Mouse (Mus musculus) layer of hippocampus, adult 8-10 months (tissue): ENCODE results near the gene Zbtb33. TPM values are rescaled to one million over a fixed set of nuclear protein-coding genes. Genes with fewer than 3 reads are reported as not detected.
A peak's percentile ranks its signal among the peaks of the same experiment; 100 is the strongest.

Experiments used
- DNase-seq, 2 experiments: peaks; one replicate each; pipeline ENCODE4 v3.0.0; 2022; ENCODE audit warnings: low spot score in 2 of 2
- total RNA-seq, 4 experiments: library from RNA; stranded (reverse); gene quantifications; 2 replicates each; pipeline ENCODE4 v1.2.4; 2022

The Zbtb33 gene
- 10 to 100 TPM; 21.5 to 27.4 (median 24.7) TPM for total RNA-seq

DNA sequence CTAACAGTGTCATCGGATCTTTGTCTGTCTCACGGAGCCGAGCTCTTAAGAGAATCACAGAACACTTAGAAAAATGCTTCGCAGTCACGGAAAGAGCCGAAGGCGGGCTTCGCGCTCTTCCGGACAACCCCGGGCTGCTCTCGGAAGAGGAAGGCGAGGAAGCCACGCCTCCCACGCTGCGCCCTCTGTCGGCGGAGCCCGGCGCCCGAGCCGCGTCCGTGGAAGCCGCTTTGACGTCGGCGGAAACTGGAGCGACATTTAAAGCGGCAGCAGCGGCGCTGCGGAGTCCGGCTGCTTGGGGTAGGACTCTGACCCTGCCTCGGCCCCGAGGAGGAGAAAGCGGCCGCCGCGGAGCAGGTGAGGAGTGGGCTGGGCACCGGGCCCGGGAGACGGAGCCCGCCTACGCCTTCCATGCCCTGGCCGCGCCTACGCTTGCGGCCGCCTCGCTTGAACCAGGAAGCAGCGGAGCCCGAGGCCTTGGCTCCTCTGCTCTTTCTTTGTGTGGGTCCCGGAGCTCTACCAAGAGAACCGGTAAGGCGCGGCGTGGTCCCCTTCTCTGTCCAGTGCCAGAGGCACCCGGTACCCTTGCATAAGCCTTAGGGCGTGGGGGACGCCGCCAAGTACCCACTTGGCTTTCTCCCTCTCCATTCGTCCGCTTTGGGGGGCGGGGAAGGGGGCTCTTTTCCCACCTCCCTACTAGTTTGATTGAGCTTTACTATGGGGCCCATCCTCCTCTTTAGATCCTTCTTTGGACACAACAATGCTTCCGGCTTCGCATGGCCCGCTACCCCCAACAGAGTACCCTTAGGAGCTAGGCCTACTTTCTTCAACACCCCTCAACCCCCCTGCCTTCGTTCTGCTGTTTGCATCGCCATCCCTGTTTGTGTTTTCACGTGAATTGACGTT is at the start of gene Zbtb33:
Zbtb33 (plus strand) TSS at position 242 of the 906 bp plus-strand sequence.
- peak; percentile 66 to 82 for DNase-seq

DNA sequence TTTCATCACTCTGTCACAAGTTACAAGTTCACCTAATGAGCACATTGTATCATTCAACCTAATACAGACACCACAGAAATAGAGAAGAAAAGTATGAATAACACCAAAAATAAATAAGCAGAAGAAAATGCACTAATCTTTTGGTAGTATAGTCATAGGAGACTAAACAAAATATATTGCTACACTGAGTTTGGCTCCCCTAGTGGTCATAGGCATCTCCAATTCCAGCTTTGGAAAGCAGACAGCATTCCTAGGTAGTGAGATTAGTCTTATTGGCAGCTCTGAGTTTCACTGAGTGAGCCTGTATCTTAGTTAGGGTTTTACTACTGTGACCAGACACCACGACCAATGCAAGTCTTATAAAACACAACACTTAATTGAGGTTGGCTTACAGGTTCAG is 30.5 kb upstream of the Zbtb33 start:
- no peak for DNase-seq

DNA sequence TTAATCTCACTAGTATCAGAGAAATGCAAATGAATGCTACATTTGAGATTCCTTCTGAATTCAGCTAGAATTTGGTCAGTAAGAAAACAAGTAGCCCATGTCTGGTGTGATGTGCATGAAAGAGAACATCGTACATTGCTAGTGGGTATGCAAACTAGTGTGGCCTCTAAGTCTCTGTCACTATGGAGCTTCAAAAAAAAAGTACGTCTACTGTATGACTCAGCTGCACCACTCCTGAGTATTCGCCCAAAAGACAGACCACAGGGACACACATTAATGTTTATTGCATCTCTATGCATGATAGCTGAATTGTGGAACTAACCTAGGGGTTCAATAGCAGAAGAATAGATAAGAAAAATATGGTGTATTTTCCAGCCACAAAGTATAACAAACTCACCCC is 24.3 kb upstream of the Zbtb33 start:
- DNase-seq, result no peak

DNA sequence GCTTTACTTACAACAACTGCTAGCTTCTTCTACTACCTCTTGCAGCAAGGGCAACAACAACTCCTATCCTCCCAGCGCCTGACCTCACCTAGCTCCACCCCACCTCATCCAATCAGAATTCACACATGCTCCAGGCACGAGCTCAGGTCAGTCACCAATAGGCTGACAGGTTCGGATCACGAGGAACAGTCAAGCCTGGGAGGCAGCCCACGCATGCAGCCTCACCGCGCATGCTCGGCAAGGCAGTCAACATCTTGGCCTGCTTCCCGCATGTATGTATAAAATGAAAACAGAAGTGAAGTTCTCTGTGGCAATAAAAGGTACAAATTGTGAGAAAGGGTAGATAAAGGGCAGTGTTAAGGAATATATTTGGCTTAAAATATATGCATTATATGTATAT is 23.5 kb upstream of the Zbtb33 start:
- DNase-seq, result no peak

DNA sequence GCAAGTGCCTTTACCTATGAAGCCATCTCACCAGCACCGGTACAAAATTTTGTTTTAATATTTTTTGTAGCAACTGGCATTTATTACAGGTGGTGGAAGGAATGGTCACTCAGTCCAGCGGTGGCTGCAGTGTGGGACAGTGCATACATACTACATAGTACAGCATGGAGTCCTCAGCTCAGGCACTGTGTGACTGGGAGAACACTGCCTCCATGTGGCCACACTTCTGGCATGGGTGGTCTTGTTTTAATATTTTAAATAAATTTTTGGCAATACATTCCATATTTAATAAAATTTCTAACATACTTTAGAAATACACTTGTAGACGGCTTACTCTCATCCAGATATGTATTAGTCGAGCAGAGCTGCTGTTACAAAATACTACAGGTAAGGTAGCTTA is 23.0 kb upstream of the Zbtb33 start:
- no peak for DNase-seq

DNA sequence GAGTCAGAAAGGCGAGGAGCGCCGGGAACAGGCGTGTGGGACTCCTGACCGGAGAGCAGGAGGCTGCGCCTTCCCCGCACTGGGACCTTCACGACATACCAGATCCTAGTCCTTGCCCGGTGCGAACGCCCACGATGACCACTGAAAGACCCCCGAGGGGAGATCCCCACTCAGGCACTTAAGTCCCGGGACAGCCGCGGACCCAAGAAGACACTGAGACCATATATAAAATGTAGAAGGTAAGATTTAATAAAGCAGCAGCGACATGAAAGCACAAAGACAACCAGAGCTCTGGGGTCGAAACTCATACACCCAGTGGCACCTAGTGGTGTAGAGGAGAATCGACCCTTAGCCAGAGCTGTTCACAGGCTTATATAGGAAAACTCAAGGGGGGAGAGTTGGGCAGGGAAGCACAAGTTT is 9.7 kb upstream of the Zbtb33 start:
- DNase-seq, result peak in 1 of 2 experiments; percentile 18

DNA sequence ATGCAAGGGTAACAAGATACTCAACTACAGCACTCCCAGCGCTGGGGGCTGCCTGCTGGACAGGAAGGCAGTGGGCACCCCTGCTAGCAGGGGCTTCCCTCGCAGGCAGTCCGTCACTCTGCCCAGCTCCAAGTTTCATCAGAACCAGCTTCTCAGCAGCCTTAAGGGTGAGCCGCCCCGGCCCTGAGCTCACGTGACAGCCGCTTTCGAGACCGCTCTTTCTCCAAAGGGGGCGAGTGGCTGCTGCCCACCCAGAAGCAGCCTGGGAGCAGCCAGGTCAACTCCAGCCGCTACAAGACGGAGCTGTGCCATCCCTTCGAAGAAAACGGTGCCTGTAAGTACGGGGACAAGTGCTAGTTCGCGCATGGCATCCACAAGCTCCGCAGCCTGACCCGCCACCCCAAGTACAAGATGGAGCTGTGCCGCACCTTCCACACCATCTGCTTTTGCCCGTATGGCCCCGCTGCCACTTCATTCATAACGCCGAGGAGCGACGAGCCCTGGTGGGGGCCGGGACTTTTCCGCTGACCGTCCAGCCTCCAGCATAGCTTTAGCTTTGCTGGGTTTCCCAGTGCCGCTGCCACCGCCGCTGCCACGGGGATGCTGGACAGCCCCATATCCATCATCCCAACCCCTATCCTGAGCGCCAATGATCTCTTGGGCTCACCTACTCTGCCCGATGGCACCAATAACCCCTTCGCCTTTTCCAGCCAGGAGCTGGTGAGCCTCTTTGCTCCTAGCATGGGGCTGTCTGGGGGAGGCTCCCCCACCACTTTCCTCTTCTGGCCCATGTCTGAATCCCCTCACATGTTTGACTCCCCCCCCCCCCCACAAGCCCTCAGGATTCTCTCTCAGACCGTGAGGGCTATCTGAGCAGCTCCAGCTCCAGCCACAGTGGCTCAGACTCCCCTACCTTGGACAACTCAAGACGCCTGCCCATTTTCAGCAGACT is 8.7 kb upstream of the Zbtb33 start:
- DNase-seq, result no peak

DNA sequence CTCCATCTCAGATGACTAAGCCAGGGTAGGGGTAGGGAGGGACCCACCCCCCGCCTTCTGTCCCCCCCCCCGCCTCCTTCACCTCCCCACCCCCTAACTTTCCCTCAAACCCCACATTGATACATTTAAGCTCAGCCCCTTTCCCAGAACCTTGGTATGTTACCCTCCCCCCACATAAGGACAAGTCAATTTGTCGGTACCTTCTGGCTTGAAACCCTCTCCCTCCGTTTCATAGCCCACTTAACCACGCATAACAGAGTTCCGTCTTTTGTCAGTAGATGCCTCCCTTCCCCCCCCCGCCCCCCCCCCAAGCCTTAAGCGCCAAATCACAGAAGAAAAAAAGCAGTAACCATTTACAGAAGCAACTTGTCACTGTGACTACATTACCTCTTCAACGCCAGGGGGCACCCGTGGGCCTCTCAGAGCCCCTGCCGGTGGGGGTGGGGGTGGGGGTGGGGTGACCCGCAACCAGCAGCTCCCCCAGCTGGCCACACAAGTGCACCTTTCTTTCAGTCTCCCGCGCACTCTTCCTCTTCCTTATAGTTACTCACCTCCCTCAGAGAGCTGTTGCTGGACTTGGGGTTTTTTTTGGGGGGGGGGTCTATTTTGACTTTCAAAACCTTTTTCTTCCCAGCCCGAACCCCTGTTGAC is 7.9 kb upstream of the Zbtb33 start:
- DNase-seq, result no peak

DNA sequence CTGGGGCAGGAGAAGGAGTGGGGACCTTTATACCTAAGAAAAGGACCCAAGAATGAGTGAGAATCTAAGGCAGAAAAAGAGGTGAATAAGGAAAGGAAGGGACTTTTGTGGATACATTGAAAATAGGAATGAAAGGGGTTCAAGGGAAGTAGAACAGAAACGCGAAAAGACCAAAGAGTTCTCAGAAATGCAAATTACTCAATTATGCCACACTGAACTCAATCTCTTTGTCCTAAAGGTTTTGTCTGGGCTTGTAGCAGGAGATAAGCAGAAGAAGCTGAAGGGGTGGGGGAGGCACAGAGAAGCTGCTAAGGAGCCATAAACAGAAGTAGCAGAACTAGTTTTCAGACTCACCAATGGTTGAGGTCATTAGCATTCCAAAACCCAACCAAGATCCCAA is 4.1 kb upstream of the Zbtb33 start:
- DNase-seq, result no peak

DNA sequence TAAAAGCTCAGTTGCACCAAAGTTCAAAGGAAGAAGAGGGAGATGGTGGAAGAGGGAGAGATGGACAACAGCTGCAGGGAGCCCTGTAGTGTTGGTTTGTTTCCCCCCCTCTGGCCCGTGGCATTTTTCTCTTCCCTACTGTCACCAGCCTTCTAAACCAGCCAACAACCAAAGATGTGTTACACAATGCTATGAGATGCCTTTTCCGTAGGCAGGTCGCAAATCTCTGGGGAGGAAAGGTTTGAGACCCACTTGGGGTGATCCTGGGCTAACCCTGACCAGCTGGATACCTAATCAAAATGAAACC is 818 bp downstream of the Zbtb33 start:
- DNase-seq, result no peak

DNA sequence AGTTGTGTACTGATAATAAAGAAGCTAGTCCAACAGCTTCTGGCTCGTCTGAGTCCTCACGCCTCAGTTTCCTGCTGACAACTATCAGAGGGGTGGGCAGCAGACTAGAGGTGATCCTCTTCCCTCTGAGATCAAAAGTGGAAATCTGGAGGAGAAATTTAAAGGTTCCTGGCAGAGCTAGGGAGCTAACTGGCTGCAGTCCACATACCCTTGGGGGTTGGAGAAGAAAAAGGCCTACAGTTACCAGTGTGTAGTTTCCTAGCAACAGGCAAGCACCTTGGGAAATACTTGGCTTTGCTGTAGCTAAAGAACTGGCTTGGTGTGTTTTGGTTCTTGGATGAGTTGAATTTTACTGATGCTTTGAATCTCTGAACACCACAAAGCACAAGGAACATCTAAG is 12.2 kb downstream of the Zbtb33 start:
- DNase-seq, result peak in 1 of 2 experiments; percentile 20

DNA sequence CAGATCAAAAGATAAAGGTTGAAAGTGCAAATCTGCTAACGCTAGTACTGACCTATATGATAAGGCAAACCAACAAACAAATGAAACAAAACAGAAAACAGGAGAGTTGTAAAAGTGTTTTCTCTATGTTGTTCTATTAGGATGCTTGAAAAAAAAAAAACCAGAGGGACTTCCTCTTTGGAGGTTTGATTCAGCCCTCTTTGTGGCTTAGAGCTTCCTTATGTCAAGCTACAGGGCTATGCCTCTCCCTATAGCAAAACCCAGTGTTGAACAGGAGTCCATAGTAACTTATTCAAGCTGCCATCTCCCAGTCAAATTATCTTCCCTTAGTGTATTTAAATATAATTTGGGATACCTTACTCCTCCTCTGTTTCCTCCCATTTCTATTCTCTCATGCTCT is 17.8 kb downstream of the Zbtb33 start:
- no peak for DNase-seq

DNA sequence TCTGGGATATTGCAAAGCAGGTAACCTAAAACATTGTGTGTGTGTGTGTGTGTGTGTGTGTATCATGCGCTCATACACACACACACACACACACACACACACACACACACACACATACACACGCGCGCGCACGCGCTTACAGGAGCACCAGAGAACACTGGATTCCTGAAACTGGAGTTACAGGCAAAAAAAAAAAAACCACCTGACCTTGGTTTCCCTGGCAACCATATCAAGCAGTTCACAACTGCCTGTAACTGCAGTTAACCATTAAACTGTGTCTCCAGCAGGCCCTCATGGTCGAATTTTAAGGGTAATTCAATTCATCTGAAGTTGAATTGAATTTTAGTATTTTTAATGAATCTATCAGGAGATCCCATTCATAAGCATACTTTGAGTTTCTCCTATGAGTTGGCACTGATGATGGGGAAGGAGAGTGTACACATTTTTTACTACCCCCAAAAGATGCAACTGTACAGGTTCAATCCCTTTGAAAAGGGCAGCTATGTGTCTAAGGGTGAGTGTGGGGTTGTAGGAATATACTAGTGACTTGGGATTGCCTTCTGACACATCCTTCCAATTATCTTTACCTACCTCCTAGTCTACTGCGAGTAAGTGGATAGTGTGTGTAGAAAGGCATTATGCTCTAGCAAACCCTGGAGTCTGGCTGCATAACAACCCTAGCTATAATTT is 27.5 kb downstream of the Zbtb33 start:
- DNase-seq, result no peak

DNA sequence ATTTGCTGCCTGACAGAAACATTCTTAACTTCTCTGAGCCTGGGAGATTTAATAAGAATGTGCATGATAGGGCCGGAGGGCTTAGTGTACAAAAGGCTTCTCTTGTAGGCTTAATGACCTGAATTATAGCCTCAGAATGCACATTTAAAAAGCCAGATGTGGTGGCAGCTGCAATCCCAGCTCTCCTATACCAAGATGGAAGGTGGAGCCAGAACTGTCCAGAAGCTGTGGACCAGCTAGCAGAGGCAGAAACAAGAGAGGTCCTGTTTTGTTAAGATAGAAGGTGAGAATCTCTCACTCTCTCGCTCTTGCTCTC is 28.0 kb downstream of the Zbtb33 start:
- DNase-seq, result no peak

DNA sequence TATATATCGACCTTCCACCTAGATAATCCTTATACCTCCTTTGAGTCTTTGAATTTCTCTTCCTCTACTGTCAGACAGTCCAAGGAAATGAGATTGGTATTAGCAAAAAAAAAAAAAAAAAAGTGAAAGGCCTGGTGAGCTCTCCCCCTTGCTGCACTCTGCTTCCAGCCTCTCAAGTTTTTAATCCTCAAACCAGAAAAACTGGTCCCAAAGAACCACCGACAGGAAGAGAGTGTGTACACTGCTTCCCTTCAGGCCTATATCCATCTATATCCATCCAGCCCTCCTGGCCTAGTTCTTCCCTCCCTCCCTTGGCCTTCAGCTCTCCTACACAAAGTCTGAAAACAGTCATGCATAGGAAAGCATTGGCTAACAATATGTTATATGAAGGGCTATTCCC is 33.2 kb downstream of the Zbtb33 start:
- no peak for DNase-seq

DNA sequence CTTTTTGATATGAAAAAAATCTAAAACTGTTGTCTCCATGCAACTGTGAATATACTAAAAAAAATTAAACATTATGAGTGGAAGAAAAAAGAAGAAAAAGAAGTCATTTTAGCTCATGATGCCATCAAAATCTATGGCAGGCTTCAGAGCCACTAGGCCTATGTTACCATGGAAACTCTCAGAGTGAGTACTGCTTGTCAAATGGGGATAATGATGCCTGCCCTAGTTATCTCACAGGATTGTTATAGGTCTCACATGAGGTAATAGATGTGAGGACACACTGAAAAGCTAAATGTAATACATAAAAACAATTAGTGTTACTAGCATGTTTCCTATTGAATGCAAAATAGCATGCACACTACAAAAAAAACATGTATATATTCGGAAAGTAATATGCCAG is 40.3 kb downstream of the Zbtb33 start:
- DNase-seq, result no peak

DNA sequence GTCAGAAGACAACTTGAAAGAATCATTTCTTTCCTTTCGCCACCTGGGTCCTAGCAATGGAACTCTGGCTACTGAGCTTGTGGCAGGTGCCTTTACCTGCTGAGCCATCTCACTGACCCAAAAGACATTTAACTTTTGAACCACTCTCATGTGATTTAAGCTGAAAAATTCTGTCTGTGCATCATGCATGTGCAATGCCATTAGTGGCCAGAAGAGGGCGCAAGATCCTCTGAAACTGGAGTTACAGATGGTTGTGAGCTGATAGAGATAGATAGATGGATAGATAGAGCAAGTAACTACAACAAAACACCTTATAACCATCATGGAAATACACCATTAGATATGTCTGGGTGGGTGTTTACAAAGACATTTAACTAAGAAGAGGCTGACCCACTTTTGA is 48.1 kb downstream of the Zbtb33 start:
- peak in 1 of 2 experiments; percentile 36 for DNase-seq
